Mouse (Mus musculus) spleen, adult 2 months (tissue): Measurements from ENCODE around the gene Scel.

Experiments
- CTCF ChIP-seq: fragments of 200-500 bp; IDR thresholded peaks from 2 replicates; pipeline ENCODE4 v1.5.1; 2011; ENCODE audit warnings: mild to moderate bottlenecking, inconsistent platforms; ENCODE audit not compliant: insufficient read depth, insufficient read length, insufficient replicate concordance; ENCODE audit errors: extremely low read depth
- POLR2A ChIP-seq: fragments of 200-500 bp; IDR thresholded peaks from 2 replicates; pipeline ENCODE4 v1.6.1; 2011; ENCODE audit warnings: low read depth, low read length, inconsistent platforms

- TF ChIP-seq CTCF, result no peak
- TF ChIP-seq POLR2A, result no peak
These were observed 138.0 kb downstream of the Scel start for GRCm38 (mm10) chr14:103651106-103651505.
